Mouse (Mus musculus): ENCODE results near the gene Ffar1. TPM values are rescaled to one million over a fixed set of nuclear protein-coding genes. Genes with fewer than 3 reads are reported as not detected.

Gene Ffar1
- polyA plus RNA-seq, 1 experiment from 2014 or later, result not detected

DNA sequence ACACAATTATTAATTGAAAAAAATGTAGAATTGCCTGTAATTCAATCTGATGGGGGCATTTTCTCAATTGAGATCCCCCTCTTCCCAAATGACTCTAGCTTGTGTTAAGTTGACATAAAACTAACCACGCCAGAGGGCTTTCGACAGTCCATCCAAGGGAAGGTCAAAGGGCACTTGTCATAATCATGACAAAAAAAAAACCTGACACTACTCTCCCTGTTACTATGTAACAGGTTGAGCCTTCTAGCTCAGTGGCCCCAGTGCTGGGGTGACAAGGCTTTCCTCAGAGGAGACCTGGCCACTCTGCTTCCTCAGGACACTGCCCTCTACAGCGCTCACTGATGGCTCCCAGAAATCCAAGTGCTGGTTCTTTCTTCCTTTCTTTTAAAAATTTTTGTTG is 37.1 kb downstream of the Ffar1 start:
- WGBS, result 82% methylated on average over 3 of the region's 3 CpGs
- H3K4me1 ChIP-seq, result 0 out of 2 replicates have a peak, but pooled peaks cover 9% of the 10 kb centered on the region
- no peaks in the 10 kb centered on the region for H3K36me3 ChIP-seq

GRCm38 (mm10) chr7:30823675-30824074 is 37.7 kb downstream of the Ffar1 start, which contains the start of gene Ffar2:
Gene Ffar2, minus strand, starts transcription at chr7:30823775.
- Histone ChIP-seq H3K9ac (no peak within 1 kb of the TSS), H3K4me1 (0 out of 2 replicates have a peak, but pooled peaks cover 9% of the 10 kb centered on the region), H3K4me2 (replicated peaks) (no peak within 1 kb of the TSS), H3K4me3 (no peak within 1 kb of the TSS), H3K9me3 (no peaks in the 10 kb centered on the region), H3K36me3 (no peaks in the 10 kb centered on the region), H3K27me3 (no peaks in the 10 kb centered on the region), H3K27ac (no peak within 1 kb of the TSS)
- WGBS, result 88% methylated on average over 18 of the region's 18 CpGs
- ATAC-seq (ENCODE audit: insufficient number of reproducible peaks, insufficient read depth, low FRiP score, low TSS enrichment), result no peak

More for the DNA sequence above, 37.1 kb downstream of the Ffar1 start:
- Histone ChIP-seq H3K4me2 (replicated peaks) (no peak overlapping the region), H3K27ac (no peak overlapping the region), H3K9ac (no peak overlapping the region), H3K9me3 (no peaks in the 10 kb centered on the region), H3K27me3 (no peaks in the 10 kb centered on the region), H3K4me3 (no peak overlapping the region)
- ATAC-seq (ENCODE audit: insufficient number of reproducible peaks, insufficient read depth, low FRiP score, low TSS enrichment), result no peak

GRCm38 (mm10) chr7:30821532-30821931 is 39.8 kb downstream of the Ffar1 start:
- Histone ChIP-seq H3K27ac (no peak overlapping the region), H3K27me3 (no peaks in the 10 kb centered on the region), H3K36me3 (no peaks in the 10 kb centered on the region), H3K4me1 (0 out of 2 replicates have a peak, but pooled peaks cover 9% of the 10 kb centered on the region), H3K4me2 (replicated peaks) (no peak overlapping the region), H3K9ac (no peak overlapping the region; the same call in 1 of the 2 replicates), H3K9me3 (no peaks in the 10 kb centered on the region), H3K4me3 (no peak overlapping the region)
- ATAC-seq (ENCODE audit: insufficient number of reproducible peaks, insufficient read depth, low FRiP score, low TSS enrichment), result no peak
- 65% methylated on average over 5 of the region's 5 CpGs for WGBS

- Histone ChIP-seq H3K27me3 (no peaks in the 10 kb centered on the region), H3K9ac (no peak overlapping the region), H3K4me2 (replicated peaks) (no peak overlapping the region), H3K4me1 (0 out of 2 replicates have a peak, but pooled peaks cover 9% of the 10 kb centered on the region), H3K27ac (no peak overlapping the region), H3K9me3 (no peaks in the 10 kb centered on the region), H3K36me3 (no peaks in the 10 kb centered on the region), H3K4me3 (no peak overlapping the region)
- ATAC-seq (ENCODE audit: insufficient number of reproducible peaks, insufficient read depth, low FRiP score, low TSS enrichment), result no peak
- 51% methylated on average over 7 of the region's 7 CpGs for WGBS
Measured at GRCm38 (mm10) chr7:30820854-30821445, 40.4 kb downstream of the Ffar1 start.

GRCm38 (mm10) chr7:30820131-30820530 is 41.2 kb downstream of the Ffar1 start:
- no peak for ATAC-seq (ENCODE audit: insufficient number of reproducible peaks, insufficient read depth, low FRiP score, low TSS enrichment)
- WGBS, result 62% methylated on average over 6 of the region's 6 CpGs
- H3K4me2 ChIP-seq (replicated peaks), result no peak overlapping the region
- H3K9me3 ChIP-seq, result no peaks in the 10 kb centered on the region
- no peaks in the 10 kb centered on the region for H3K27me3 ChIP-seq
- H3K9ac ChIP-seq, result no peak overlapping the region
- H3K4me1 ChIP-seq, result 0 out of 2 replicates have a peak, but pooled peaks cover 9% of the 10 kb centered on the region
- no peak overlapping the region for H3K4me3 ChIP-seq
- H3K27ac ChIP-seq, result no peak overlapping the region
- no peaks in the 10 kb centered on the region for H3K36me3 ChIP-seq

GRCm38 (mm10) chr7:30812291-30812807 is 49.0 kb downstream of the Ffar1 start:
- Histone ChIP-seq H3K27me3 (no peaks in the 10 kb centered on the region), H3K36me3 (no peaks in the 10 kb centered on the region), H3K4me3 (no peak overlapping the region), H3K9me3 (no peaks in the 10 kb centered on the region), H3K4me1 (no peaks in the 10 kb centered on the region), H3K9ac (no peak overlapping the region), H3K27ac (no peak overlapping the region), H3K4me2 (replicated peaks) (no peak overlapping the region)
- WGBS, result 70% methylated on average over 6 of the region's 6 CpGs
- ATAC-seq (ENCODE audit: insufficient number of reproducible peaks, insufficient read depth, low FRiP score, low TSS enrichment), result no peak

DNA sequence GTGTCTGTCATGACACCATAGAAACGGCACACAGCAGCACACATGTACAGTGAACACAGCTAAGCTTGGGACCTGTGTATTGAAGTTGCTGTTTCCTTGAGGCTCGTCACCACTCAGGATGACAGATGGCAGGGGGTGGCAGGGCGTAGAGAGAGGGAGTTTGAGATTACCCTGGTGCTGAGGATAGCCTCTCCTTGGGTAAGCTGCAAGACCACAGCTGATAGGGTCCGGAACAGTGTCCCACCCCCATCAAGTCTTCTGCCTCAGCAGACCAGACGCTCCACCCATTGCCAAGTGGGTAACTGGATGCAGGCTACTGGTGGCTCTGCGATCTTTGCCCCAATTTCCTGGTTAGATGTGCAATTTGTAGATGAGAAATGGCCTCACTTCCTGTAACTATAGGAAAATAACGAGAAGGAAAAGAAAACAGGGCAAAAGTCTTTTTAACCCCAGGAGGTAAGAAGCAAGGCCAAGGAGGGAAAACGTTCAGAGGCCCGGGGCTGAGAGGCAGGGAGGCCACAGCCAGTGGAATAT is 49.5 kb downstream of the Ffar1 start:
- Histone ChIP-seq H3K27ac (no peak overlapping the region), H3K9me3 (no peaks in the 10 kb centered on the region), H3K4me1 (no peaks in the 10 kb centered on the region), H3K4me3 (no peak overlapping the region), H3K9ac (no peak overlapping the region), H3K27me3 (no peaks in the 10 kb centered on the region), H3K36me3 (no peaks in the 10 kb centered on the region), H3K4me2 (replicated peaks) (no peak overlapping the region)
- no peak for ATAC-seq (ENCODE audit: insufficient number of reproducible peaks, insufficient read depth, low FRiP score, low TSS enrichment)
- 58% methylated on average over 9 of the region's 9 CpGs for WGBS

DNA sequence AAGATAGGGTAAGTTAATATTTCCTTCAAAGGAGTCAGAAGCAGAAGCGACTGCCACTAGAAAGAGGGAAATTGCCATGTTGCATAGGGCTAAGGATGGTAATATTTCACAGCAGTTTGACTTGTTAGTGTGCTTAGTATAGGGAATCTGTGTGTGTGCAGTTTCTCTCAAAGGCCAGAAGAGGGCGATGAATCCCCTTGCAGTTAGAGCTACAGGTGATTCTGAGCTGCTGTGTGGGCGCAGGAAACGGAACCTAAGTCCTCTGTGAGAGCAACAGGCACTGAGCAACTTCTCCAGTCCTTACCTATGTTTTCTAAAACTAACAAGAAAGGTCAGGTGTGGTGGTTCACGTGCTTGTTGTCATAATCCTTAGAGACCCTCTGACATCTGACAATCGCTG is 51.0 kb downstream of the Ffar1 start:
- Histone ChIP-seq H3K4me1 (no peaks in the 10 kb centered on the region), H3K9me3 (no peaks in the 10 kb centered on the region), H3K9ac (no peak overlapping the region), H3K36me3 (no peaks in the 10 kb centered on the region), H3K27me3 (no peaks in the 10 kb centered on the region), H3K4me3 (no peak overlapping the region), H3K4me2 (replicated peaks) (no peak overlapping the region), H3K27ac (no peak overlapping the region)
- no peak for ATAC-seq (ENCODE audit: insufficient number of reproducible peaks, insufficient read depth, low FRiP score, low TSS enrichment)
- 51% methylated on average over 6 of the region's 6 CpGs for WGBS

Other genes starting within 250 kb of the Ffar1 start
- gene Upk1a, start 248.7 kb downstream of the Ffar1 start, polyA plus RNA-seq (2016; fragmentation: Nextera tagmentation; extraction: Ambion mirVana), result 0.37 and 0.73 TPM in 2 replicates
- 761 and 784 TPM in 2 replicates for gene Cox6b1, start 235.4 kb downstream of the Ffar1 start, polyA plus RNA-seq (2016; fragmentation: Nextera tagmentation; extraction: Ambion mirVana)
- not detected in 2 replicates for gene Etv2, start 225.7 kb downstream of the Ffar1 start, polyA plus RNA-seq (2016; fragmentation: Nextera tagmentation; extraction: Ambion mirVana)
- 151 and 154 TPM in 2 replicates for gene Rbm42, start 211.2 kb downstream of the Ffar1 start, polyA plus RNA-seq (2016; fragmentation: Nextera tagmentation; extraction: Ambion mirVana)
- 54.8 and 59.3 TPM in 2 replicates for gene Haus5, start 196.6 kb downstream of the Ffar1 start, polyA plus RNA-seq (2016; fragmentation: Nextera tagmentation; extraction: Ambion mirVana)
- gene Pmis2, start 190.0 kb downstream of the Ffar1 start, polyA plus RNA-seq (2016; fragmentation: Nextera tagmentation; extraction: Ambion mirVana), result not detected in 2 replicates
- not detected in 2 replicates for gene 2200002J24Rik, start 162.6 kb downstream of the Ffar1 start, polyA plus RNA-seq (2016; fragmentation: Nextera tagmentation; extraction: Ambion mirVana)
- gene Atp4a, start 149.4 kb downstream of the Ffar1 start, polyA plus RNA-seq (2016; fragmentation: Nextera tagmentation; extraction: Ambion mirVana), result 0.50 and 0.96 TPM in 2 replicates
- 156 and 166 TPM in 2 replicates for gene Tmem147, start 132.0 kb downstream of the Ffar1 start, polyA plus RNA-seq (2016; fragmentation: Nextera tagmentation; extraction: Ambion mirVana)
- gene Gapdhs, start 117.9 kb downstream of the Ffar1 start, polyA plus RNA-seq (2016; fragmentation: Nextera tagmentation; extraction: Ambion mirVana), result 0.62 and 0.97 TPM in 2 replicates
- 1.1 and 1.3 TPM in 2 replicates for gene Sbsn, start 110.1 kb downstream of the Ffar1 start, polyA plus RNA-seq (2016; fragmentation: Nextera tagmentation; extraction: Ambion mirVana)
- gene Dmkn, start 97.8 kb downstream of the Ffar1 start, polyA plus RNA-seq (2016; fragmentation: Nextera tagmentation; extraction: Ambion mirVana), result 0.32 TPM in 1 of 2 replicates, not detected in the other
- gene Krtdap, start 73.7 kb downstream of the Ffar1 start, polyA plus RNA-seq (2016; fragmentation: Nextera tagmentation; extraction: Ambion mirVana), result 1.0 and 1.1 TPM in 2 replicates
- 0.24 TPM in 1 of 2 replicates, not detected in the other for gene Ffar2, start 37.8 kb downstream of the Ffar1 start, polyA plus RNA-seq (2016; fragmentation: Nextera tagmentation; extraction: Ambion mirVana)
- 0.13 TPM in 1 of 2 replicates, not detected in the other for gene Ffar3, start 5.4 kb downstream of the Ffar1 start, polyA plus RNA-seq (2016; fragmentation: Nextera tagmentation; extraction: Ambion mirVana)
- 0.09 and 0.17 TPM in 2 replicates for gene Cd22, start 18.8 kb upstream of the Ffar1 start, polyA plus RNA-seq (2016; fragmentation: Nextera tagmentation; extraction: Ambion mirVana)
- gene Mag, start 53.3 kb upstream of the Ffar1 start, polyA plus RNA-seq (2016; fragmentation: Nextera tagmentation; extraction: Ambion mirVana), result 0.26 and 0.29 TPM in 2 replicates
- not detected in 2 replicates for gene Hamp2, start 63.1 kb upstream of the Ffar1 start, polyA plus RNA-seq (2016; fragmentation: Nextera tagmentation; extraction: Ambion mirVana)
- gene Hamp, start 82.5 kb upstream of the Ffar1 start, polyA plus RNA-seq (2016; fragmentation: Nextera tagmentation; extraction: Ambion mirVana), result not detected in 2 replicates
- gene Usf2, start 95.2 kb upstream of the Ffar1 start, polyA plus RNA-seq (2016; fragmentation: Nextera tagmentation; extraction: Ambion mirVana), result 31.8 and 32.7 TPM in 2 replicates
- gene Lsr, start 111.9 kb upstream of the Ffar1 start, polyA plus RNA-seq (2016; fragmentation: Nextera tagmentation; extraction: Ambion mirVana), result 25.6 and 26.2 TPM in 2 replicates
- gene Fam187b, start 112.2 kb upstream of the Ffar1 start, polyA plus RNA-seq (2016; fragmentation: Nextera tagmentation; extraction: Ambion mirVana), result 1.4 and 2.0 TPM in 2 replicates
- 11.0 and 13.6 TPM in 2 replicates for gene Fxyd5, start 180.9 kb upstream of the Ffar1 start, polyA plus RNA-seq (2016; fragmentation: Nextera tagmentation; extraction: Ambion mirVana)
- 26.0 and 36.0 TPM in 2 replicates for gene Fxyd7, start 189.9 kb upstream of the Ffar1 start, polyA plus RNA-seq (2016; fragmentation: Nextera tagmentation; extraction: Ambion mirVana)
- 24.2 and 31.1 TPM in 2 replicates for gene Fxyd1, start 195.6 kb upstream of the Ffar1 start, polyA plus RNA-seq (2016; fragmentation: Nextera tagmentation; extraction: Ambion mirVana)
- 1.5 and 2.0 TPM in 2 replicates for gene Lgi4, start 197.8 kb upstream of the Ffar1 start, polyA plus RNA-seq (2016; fragmentation: Nextera tagmentation; extraction: Ambion mirVana)
- 16.6 and 19.2 TPM in 2 replicates for gene Fxyd3, start 215.1 kb upstream of the Ffar1 start, polyA plus RNA-seq (2016; fragmentation: Nextera tagmentation; extraction: Ambion mirVana)